Mouse (Mus musculus): ENCODE measurements at regions not wholly inside any gene's neighbourhood (a gene's known extent, or its start where the extent isn't known, plus 50 kb on each side); places are given as distances from the start of the nearest gene placed in this dataset.

DNA sequence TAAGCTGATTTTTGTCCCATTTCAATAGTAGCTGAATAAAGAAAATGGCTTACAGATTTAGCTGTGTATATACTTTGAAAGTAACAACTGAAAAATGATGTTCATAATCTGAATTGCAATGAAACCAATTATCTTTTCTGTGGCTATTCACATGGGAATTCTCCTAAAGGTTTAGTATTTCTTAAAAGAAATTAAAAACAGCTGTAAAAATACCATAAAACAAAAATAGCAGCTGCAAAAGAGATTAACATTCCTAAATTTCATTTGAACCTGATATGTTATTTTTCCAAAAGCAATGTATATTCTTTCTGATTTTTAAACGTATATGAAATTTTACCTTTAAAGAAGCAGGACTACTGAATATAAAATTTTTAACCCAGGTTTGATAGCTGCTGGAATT lies 237.9 kb downstream of the 1700008P02Rik start:
- TF ChIP-seq CTCF (IDR thresholded peaks at IDR 0.05; ENCODE audit: borderline replicate concordance, insufficient read depth, low read length) (no peak), POLR2A (IDR thresholded peaks at IDR 0.05; ENCODE audit: low read depth, low read length) (no peak)
